Mouse (Mus musculus) gastrocnemius, postnatal 4 days (tissue): ENCODE measurements around the gene Mad2l2. TPM values are rescaled to one million over a fixed set of nuclear protein-coding genes. Genes with fewer than 3 reads are reported as not detected.

Experiments
- DNase-seq, 2 experiments: peaks; one replicate each; pipeline ENCODE4 v3.0.0; 2021 to 2022; ENCODE audit warnings: low spot score in 2 of 2, mixed read lengths in 2 of 2
- total RNA-seq, 2 experiments: library from RNA; stranded (reverse); gene quantifications; 2 replicates each; pipeline ENCODE4 v1.2.3; 2021

The Mad2l2 gene
- total RNA-seq, 2 experiments from 2014 or later = 19.0 to 20.4 TPM

DNA sequence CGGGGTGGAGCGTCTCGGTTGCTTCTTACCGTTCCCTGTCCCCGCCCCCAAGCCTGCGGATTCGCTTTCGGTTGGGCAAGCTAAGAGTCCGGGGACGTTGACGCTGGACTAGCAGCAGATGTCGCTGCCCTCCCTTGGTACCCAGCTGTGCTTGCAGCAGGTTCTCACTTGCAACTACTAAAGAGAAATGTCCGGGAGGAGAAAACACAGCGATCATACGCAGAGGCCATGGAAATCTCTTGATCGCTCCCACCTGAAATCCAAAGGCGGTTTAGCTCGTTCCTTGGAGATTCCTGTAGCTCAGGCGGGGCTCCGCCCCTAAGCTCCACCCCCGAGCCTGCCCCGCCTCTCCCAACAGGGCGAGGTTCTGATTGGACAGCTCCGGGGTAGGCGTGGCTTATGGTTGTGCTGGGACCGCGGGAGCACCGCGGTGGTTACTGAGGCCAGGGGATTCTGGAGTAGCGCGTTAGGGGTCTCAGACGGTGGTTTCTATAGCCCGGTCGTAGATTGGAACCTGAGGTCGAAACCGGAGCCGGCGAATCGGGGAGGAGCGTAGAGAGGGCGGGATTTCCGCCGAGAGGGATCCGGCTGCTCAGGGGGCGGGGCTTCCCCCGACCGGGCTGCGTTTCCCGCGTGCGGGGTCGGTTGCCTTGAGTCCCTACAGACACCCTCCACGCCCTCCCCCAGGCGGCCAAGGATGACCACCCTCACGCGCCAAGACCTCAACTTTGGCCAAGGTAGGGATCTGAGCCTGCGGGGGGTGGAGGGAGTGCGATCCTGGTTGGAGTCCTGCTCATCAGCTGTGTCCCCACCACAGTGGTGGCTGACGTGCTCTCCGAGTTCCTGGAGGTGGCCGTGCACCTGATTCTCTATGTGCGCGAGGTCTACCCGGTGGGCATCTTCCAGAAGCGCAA lies 10.2 kb downstream of the Mad2l2 start:
- peak; percentile 81 to 92 for DNase-seq

DNA sequence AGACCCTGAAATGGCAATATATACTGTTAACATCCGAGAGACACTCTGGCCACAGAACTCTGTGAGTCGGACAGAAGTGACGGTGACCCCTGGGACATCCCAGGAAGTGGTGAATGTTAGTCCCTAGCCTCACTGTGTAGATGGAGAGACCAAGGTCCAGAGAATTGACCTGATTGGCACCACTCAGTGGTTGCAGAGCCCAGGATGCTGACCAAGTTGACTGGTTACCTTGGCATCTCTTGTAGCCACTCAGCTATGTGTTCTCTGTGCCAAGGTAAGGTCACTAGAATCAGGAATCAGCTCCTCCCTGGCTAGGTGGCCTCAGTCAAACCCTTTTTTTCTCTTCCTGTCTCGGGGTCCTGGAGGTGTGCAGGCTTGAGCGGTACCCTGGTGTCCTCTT lies 13.5 kb downstream of the Mad2l2 start:
- no peak for DNase-seq

DNA sequence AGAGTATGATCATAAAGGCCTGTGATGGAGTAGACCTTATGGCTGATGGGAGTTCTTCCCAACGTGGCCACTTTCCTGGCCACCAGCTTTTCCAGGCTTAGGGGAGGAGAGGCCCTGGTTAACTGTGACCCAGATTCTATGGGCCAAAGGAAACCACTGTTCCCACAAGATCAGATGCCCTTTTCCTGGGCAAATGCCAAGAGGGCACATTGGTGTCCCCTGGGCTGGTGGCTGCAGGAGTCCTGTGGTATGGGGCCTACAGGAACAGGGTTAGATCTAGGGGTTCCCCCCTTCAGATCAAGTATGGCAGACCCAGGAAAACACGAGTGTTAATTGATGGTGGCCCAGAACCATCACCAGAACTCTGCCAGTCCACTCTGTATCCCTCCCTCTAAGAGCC lies 17.5 kb downstream of the Mad2l2 start:
- no peak for DNase-seq

DNA sequence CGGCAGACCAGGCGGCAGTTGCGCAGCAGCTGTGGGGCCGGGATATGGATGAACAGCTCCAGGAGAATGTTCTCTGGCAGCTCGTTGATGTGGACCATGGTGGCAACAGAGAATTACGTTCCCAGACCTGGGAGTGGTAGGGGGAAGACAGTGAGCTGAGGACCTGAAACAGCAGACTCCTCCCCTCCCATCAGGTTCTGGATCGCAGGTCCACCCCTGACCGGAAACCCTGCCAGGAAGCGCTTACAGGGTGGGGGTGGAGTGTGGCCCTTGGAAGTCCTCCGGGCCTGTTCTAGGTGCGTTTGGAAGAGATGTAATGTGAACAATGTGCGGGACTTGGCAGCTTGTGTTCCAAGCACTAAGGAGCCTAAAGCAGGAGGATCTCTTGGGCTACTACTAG lies 19.4 kb downstream of the Mad2l2 start:
- DNase-seq = no peak

DNA sequence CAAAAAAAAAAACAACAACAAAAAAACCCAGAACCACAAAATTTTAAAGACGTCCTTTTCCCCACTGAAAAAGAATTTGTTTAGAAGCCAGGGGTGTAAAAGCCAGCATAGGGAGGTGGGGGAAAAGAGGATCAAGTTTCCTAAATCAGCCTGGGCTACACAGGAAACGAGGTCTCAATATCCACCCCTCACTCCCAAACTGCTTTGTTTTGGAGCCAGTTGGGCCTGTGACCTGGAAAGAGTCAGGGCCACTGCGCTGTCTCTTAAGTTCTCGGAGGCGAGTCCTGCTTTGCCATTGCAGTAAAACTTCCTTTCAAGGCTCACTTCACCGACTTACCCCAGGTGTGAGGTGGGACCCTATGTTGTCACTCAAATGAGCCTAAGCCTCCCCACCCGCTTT lies 20.1 kb downstream of the Mad2l2 start:
- no peak for DNase-seq

DNA sequence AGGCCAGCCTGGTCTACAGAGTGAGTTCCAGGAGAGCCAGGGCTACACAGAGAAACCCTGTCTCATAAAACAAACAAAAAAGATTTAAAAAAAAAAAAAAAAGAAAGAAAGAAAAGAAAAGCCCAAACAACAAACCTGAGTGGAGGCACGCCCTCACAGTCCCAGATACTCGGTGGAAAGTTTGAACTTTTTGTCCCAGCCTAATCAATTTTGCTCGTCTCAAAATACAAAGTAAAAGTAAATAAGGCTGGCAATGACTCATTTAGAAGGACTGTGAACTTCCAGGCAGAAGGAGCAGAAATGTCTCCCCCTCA lies 20.7 kb downstream of the Mad2l2 start:
- no peak for DNase-seq

DNA sequence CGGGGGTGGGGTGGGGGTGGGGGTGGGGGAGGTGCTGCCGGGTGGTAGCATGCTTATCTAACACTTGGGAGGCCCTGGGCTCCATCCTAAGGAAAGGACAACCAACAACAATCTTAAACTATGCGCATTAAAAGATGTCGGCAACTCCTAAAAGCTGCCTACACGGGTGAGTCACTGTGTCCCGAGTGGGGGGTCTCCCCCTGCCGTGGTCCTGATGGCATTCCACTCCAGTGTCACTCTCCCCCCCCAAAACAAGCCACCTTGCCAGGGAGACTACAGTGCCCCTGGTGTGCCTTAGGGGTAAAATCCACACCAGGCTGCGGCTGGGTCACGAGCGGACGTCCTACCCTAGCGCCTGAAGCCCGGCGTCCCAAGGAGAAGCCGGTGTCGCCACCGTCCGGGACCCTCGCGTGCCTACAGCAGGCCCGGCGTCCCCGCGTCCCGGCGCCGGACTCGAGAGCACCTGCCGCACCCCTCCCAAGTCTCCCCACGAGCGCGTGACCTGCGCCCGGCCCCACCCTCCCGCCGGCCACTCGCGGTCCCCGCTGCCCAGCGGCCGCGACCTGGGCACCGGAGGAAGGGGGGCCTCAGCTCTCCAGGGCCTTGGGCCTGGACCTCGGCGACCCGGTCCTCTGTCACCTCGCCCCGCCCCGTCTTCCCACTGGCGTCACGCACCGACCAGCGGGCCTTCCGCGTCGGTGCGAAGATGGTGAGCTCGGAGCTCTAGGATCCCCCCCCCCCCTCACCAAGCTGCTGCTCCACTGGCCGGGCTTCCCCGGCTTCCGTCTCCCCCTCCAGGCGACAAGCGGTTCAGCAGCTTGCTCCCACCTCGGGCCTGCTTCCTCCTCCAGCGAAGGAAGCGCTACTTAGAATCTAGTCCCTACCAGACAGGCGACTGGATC lies 21.3 kb downstream of the Mad2l2 start, which contains the start of gene Fbxo6:
Fbxo6 (minus strand) TSS at position 874 of the 902 bp plus-strand sequence.
- DNase-seq = peak; percentile 68 to 86

DNA sequence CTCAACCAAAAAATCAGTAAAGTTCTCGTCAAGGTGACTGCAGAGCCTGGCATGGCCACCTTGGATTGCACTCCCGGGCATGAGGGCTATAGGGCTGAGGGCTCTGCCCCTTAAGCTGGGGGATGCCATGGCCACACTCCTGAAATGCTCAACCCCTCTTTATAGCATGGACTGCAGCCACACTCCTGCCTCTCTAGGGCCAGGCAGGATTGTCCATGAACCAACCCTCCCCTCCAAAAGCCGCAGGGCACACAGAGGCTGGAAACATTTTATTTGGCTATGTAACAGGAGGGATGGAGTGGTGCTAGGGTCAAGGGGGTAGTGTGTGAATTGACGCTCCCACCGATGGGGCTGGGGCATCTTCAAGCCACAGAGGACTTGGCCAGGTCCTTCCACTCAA lies 22.4 kb downstream of the Mad2l2 start:
- no peak for DNase-seq

DNA sequence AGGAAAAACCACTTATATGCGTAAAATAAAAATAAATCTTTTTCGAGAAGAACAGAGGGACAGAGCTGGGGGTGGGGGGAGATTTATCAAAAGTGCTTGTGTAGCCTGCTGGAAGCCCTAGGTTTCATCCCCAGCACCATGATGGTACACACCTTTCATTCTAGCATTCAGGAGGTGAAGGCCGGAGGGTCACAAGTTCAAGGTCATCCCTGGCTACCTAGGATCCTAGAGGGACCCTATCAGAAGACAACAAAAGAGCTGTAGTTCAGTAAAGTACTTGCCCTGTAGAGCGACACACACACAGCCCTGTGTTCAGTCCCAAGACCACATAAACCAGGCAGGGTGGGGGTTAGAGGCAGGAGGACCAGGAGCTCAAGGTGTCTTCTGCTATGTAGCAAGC lies 23.8 kb downstream of the Mad2l2 start:
- DNase-seq = no peak

DNA sequence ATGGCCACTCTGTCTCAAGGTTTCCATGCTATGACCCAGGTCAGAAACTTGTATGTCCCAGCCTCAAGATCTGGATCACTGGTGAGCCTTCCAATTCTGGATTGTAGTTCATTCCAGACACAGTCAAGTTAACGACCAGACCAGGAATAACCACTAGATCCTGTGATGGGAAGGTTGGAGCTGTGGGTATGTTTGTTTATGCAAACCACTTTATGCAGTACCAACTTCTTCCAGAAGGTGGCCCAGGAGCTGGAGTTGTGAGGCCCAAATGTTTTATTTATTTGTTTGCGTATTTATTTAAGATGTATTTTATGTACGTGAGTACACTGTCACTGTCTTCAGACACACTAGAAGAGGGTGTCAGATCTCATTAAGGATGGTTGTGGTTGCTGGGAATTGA lies 24.8 kb downstream of the Mad2l2 start:
- DNase-seq = no peak

DNA sequence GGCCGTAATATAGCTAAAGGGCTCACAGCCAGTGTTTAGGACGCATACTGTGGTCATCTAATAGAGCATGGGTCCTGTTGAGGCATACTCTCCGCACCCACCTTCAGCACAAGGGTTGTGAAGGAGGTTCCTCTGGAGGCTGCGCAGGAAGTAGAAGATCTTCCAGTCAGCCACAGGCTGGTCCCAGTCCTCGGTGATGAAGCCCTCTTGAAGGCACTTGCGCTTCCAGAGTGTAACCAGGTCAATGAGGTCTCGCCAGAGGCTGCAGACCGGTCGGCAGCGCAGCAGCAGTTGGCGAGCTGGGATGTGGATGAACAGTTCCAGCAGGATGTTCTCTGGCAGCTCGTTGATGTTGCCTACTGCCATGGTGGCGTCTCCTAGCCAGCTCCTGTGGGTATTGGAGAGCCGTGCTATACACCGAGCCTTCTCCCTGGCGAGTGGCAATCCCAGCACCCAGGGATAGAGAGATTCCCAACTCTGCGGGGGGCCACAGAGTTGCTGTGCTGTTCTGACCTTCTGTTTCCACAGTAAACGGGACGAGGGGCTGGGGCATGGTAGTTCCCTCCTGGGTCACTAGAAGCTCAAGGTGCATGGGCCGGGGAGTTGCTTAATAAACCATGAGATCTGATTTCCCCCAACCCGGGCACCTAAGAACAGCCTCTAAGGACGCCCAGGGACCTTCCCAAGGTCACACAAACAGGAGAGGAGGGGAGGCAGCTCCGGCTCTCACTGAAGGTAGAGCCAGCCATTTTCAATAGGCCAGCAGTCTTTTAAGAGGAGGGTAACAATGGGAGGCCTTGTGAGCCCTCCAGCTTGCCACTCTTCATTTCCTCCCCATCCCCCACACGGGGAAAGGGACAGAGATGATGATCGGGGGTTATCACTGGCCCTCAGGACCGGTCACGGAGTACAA lies 28.5 kb downstream of the Mad2l2 start:
- no peak for DNase-seq

DNA sequence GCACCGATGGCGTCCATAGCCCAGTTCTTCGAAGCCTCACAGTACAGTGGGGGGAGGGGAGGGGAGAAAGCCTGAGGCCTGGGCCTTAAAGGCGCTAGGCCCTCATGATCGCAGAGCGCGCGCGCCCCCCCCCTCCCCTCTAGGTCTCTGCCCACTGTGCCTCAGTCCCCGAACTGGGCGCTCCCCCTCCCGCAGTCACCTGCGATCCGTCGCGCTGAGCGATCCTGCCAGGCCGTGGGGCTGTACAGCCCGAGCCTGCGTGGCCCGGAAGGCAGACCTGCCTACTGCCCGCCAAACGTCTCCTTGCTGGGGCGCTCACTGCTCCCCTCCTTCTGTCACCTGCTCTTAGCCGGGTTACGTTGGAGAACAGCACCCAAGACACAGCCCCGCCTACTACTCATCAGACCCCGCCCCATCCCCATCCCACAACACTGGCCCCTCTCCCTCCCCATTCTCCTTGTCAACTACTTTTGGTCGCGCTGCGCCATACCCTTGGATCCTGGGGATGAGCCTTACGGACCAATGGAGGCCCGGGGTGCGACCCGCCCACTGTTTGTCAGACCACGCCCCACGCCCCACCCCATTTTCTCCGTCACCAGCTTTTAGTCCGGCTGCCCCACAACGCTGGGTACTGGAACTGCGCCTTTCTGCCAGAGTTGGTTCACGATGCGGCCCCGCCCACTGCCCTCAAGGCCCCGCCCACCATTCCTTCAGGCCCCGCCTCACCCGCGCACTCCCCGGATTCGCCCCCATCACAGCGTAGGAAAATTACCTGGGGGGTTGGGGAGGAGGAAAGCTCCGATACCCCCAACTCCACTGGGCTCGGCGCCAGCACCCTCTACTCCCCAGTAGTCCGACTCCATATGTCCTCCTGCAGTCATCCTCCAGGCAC lies 29.6 kb downstream of the Mad2l2 start:
- DNase-seq = peak; percentile 70 to 76

DNA sequence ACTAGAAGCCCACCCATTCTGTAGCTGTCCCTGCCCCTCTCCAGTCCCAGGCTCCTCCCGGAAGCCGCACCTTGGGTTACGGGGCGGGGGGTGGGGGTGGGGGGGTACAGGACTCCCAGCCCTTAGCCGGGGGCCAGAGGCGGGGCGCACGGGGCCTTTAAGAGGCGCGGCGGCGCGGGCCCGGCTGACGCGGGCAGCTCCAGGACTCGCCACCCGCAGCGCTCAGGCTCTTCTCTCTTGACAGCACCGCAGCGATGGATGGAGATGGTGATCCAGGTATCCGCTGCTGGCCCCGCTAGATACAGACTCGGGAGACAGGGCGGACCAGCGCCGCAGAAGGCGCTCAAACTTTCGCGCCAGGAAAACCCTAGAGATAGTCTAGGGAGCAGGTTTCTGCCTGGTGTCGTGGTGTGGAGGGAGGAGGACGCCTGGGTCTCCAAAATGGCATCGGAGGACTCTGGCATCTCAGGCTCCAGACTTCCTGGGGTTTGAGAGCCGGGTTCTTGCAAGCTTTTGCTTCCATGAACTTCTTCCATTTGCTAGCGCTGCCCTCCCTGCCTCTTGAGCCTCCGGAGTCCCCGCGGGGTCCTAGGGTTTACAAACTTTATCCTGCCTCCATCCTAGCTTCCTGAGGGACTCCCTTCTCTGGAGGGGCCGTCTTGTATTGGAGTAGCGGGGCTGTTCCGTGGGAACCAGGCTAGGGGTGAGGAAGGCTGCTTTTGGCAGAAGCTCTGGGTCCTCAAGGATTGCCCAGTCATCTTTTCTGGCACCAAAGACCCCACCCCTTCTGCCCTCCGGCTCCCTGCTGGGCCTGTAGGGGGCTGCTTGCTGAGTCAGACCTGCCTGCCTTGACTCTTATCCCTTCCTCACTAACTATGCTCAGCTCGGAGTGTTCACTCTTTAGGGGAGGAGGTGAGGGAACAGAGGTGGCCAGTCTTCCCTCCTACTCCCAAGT lies 30.5 kb downstream of the Mad2l2 start, which contains the start of the genes Fbxo44 and Fbxo2:
Fbxo44 (minus strand) TSS at position 47 of the 955 bp plus-strand sequence.
Fbxo2 (plus strand) TSS at position 186 of the 955 bp plus-strand sequence.
- DNase-seq = no peak

DNA sequence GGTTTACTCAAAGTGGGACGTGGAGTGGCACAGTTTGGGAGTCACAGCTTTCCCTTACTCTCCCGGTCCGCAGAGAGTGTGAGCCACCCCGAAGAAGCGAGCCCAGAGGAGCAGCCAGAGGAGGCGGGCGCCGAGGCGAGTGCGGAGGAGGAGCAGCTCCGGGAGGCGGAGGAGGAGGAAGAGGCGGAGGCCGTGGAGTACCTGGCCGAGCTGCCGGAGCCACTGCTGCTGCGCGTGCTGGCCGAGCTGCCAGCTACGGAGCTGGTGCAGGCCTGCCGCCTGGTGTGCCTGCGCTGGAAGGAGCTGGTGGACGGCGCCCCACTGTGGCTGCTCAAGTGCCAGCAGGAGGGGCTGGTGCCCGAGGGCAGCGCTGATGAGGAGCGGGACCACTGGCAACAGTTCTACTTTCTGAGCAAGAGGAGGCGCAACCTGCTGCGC lies 33.8 kb downstream of the Mad2l2 start:
- peak; percentile 49 to 61 for DNase-seq

DNA sequence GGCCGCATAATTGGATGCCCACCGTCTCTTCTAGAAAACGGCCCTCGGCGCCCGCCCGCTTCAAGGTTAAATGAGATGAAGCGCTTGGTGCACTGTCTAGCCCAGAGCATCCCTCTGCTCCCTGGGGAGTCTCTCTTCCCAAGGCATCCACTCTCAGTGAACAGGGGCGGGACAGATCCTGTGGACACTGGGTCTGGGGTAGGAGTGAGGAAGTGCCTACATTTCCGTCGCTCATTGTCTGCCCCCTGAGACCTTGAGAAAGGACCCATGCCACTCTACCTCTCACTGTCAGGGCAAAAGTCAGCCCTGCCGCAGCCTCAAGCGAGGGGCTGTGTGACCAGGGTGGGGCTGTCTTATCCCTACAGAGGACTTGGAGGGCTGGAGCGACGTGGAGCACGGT lies 34.3 kb downstream of the Mad2l2 start:
- DNase-seq = no peak

DNA sequence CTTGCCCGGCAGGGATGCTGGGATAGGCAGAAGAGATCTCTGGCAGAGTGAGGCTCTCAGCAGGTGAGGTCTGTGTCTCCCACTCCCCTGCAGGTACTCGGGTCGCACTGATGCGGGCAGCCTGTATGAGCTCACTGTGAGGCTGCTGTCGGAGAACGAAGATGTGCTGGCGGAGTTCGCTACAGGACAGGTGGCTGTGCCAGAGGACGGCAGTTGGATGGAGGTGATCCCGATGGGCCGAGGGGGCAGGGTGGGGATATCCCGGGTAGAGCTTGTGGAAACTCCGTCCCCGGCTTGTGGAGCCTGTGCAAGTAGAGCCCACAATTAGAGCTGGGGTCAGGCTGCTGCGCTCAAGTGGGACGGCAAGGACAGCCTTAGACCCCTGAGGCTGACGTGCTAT lies 35.4 kb downstream of the Mad2l2 start:
- DNase-seq = no peak

DNA sequence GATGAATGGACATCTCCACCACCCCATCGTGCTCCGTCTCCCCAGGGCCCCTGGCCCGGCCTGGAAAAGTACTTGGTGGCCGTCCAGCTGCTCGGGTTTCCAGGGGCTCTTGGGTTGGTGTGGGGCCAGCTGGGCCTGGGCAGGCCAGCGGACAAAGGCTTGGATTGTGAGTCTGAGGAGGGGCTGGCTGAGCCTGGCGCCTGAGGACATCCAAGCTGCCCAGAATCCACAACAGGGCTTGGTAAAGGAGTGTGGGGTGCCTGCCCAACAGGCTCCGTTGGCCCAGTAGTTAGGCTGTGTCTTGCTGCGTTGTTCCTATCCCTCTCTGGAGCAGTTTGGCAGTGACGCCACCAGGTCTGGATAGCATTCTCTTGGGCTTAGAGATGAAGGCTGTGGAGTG lies 36.2 kb downstream of the Mad2l2 start:
- DNase-seq = no peak

DNA sequence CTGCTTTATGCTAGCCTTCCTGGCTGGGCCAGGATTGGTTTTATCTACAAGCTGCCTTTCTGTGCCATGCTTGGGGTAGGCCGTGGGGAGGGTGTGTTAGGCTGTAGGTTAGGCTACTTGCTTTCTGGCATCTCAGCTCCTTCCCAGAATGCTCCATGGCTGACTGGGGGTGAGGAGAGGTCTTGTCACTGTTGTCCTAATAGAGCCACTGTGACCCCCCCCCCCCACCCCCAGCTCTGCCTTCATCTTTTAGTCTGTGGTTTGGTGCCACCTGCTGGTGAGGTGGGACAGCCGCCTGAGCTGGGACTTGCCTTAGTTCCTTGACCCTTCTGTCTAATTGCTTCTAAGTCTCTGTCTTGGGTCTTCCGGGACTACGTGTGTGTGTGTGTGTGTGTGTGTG lies 36.8 kb downstream of the Mad2l2 start:
- DNase-seq = peak in 1 of 2 experiments; percentile 60

DNA sequence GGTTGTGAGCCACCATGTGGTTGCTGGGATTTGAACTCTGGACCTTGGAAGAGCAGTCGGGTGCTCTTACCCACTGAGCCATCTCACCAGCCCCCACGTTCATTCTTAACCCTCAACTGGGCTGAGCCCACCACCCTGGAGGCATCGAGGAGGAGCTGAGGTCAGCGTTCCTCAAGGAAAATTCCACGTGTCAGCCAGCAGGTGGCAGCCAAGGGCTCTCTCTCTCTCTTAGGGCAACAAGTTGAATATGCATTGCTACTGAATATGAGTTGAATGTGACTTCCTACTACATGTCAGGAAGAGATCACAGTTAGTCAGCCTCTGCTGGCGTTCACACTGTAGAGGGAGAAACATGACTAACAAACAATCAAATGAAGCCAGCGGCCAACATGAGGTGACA lies 38.1 kb downstream of the Mad2l2 start:
- DNase-seq = peak in 1 of 2 experiments; percentile 55
